Mouse (Mus musculus) spleen, postnatal 10 days (tissue): ENCODE data around the gene Mapk8ip1.
"Not testable (repeated sequence)": the region's sequence is repeated elsewhere in the genome, so short reads cannot be mapped to it uniquely, and the experiment has no call there.

Experiments used
- DNase-seq, 2 experiments: peaks; one replicate each; pipeline ENCODE4 v3.0.0; 2021 to 2022; ENCODE audit warnings: low spot score in 2 of 2

Mapk8ip1 gene

GRCm38 (mm10) chr2:92424462-92425308 is 23.6 kb upstream of the Mapk8ip1 start:
- no peak for DNase-seq

- peak in 1 of 2 experiments; percentile 56 for DNase-seq
These were observed 22.8 kb upstream of the Mapk8ip1 start for GRCm38 (mm10) chr2:92423702-92424461.

- DNase-seq = no peak
These were observed 22.1 kb upstream of the Mapk8ip1 start for GRCm38 (mm10) chr2:92423156-92423555.

- no peak for DNase-seq
These were observed 21.5 kb upstream of the Mapk8ip1 start for GRCm38 (mm10) chr2:92422388-92423135.

GRCm38 (mm10) chr2:92421723-92422387 is 20.8 kb upstream of the Mapk8ip1 start:
- DNase-seq = no peak

- no peak for DNase-seq
These were observed 10.6 kb upstream of the Mapk8ip1 start for GRCm38 (mm10) chr2:92411705-92412104.

GRCm38 (mm10) chr2:92408309-92409045 is 7.4 kb upstream of the Mapk8ip1 start:
- DNase-seq = no peak

- DNase-seq = no peak
These were observed 4.6 kb upstream of the Mapk8ip1 start for GRCm38 (mm10) chr2:92405687-92406086.

GRCm38 (mm10) chr2:92404737-92405136 is 3.7 kb upstream of the Mapk8ip1 start:
- DNase-seq = no peak

- DNase-seq = no peak
These were observed 2.8 kb upstream of the Mapk8ip1 start for GRCm38 (mm10) chr2:92403776-92404319.

- no peak for DNase-seq
These were observed 1.7 kb upstream of the Mapk8ip1 start for GRCm38 (mm10) chr2:92402591-92403326.

GRCm38 (mm10) chr2:92400682-92401081 is 381 bp downstream of the Mapk8ip1 start:
- DNase-seq = no peak

- DNase-seq = not testable (repeated sequence)
These were observed 1.2 kb downstream of the Mapk8ip1 start for GRCm38 (mm10) chr2:92399877-92400276.

- no peak for DNase-seq
These were observed 3.6 kb downstream of the Mapk8ip1 start for GRCm38 (mm10) chr2:92397436-92397835.

- no peak for DNase-seq
These were observed 5.5 kb downstream of the Mapk8ip1 start for GRCm38 (mm10) chr2:92395535-92395934.

GRCm38 (mm10) chr2:92392318-92393264 is 8.5 kb downstream of the Mapk8ip1 start:
- no peak for DNase-seq

- DNase-seq = no peak
These were observed 9.3 kb downstream of the Mapk8ip1 start for GRCm38 (mm10) chr2:92391703-92392317.

- no peak for DNase-seq
These were observed 9.9 kb downstream of the Mapk8ip1 start for GRCm38 (mm10) chr2:92391116-92391515.
